ENCODE assay signal across 38 mouse cellular contexts in the genomic region with DNA sequence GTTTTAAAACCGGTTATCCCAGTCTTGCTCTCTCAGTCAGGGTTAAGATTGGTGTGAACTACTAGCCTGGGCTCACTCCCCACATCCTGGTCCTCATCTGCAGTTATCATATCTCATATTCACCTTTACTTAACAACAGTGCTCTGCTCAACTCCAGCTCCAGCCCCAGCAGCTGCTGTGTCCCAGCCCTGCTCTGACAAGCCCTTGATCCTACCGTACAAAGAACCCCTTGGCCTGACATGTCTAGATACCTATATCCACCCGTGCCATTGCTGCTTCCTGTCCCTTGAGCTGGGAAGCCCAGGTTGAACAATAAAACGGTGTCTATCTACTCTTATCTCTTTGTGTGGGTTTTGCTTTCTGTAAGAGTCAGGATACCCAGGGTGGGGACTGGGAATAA. TPM values are rescaled to one million over a fixed set of nuclear protein-coding genes. Genes with fewer than 3 reads are reported as not detected.
"Had no signal": no experiment of that assay in that cellular context is flagged by ENCODE, and none has a peak within 500 bp of the region (broad histone marks: within the 10 kb centered on the region; RNA-seq: fewer than 3 reads in every experiment).

No protein-coding gene starts in this region.

- H3K36me3 ChIP-seq: heart, embryonic 13.5 days; heart, embryonic 15.5 days; hindbrain, embryonic 10.5 days; hindbrain, embryonic 12.5 days; limb, embryonic 13.5 days; limb, embryonic 15.5 days; liver, embryonic 13.5 days had no signal

- H3K4me3 ChIP-seq: heart, adult 2 months; heart, embryonic 13.5 days; heart, embryonic 15.5 days; hindbrain, embryonic 10.5 days; hindbrain, embryonic 12.5 days; layer of hippocampus, adult 2 months; limb, embryonic 13.5 days; limb, embryonic 15.5 days; liver, embryonic 13.5 days had no signal

- ATAC-seq: forebrain, embryonic 16.5 days; hindbrain, embryonic 16.5 days; inflammation-experienced regulatory T-cells, adult 6 months had no signal

- H3K4me1 ChIP-seq: heart, embryonic 13.5 days; heart, embryonic 15.5 days; hindbrain, embryonic 10.5 days; hindbrain, embryonic 12.5 days; limb, embryonic 13.5 days; limb, embryonic 15.5 days; liver, embryonic 13.5 days had no signal

- H3K27me3 ChIP-seq: heart, embryonic 13.5 days; heart, embryonic 15.5 days; hindbrain, embryonic 12.5 days; limb, embryonic 13.5 days; limb, embryonic 15.5 days; liver, embryonic 13.5 days had no signal

- H3K9me3 ChIP-seq: heart, embryonic 13.5 days; heart, embryonic 15.5 days; hindbrain, embryonic 12.5 days; limb, embryonic 13.5 days; limb, embryonic 15.5 days; liver, embryonic 13.5 days had no signal

- H3K4me2 ChIP-seq: heart, embryonic 11.5 days; heart, embryonic 13.5 days; heart, embryonic 15.5 days; hindbrain, embryonic 12.5 days; hindbrain, embryonic 14.5 days; limb, embryonic 13.5 days; limb, embryonic 15.5 days; liver, embryonic 13.5 days had no signal

- H3K9ac ChIP-seq: heart, embryonic 13.5 days; heart, embryonic 15.5 days; hindbrain, embryonic 12.5 days; hindbrain, embryonic 14.5 days; limb, embryonic 13.5 days; limb, embryonic 15.5 days; liver, embryonic 13.5 days had no signal

- H3K27ac ChIP-seq: heart, adult 2 months; heart, embryonic 13.5 days; heart, embryonic 15.5 days; hindbrain, embryonic 10.5 days; hindbrain, embryonic 12.5 days; hindbrain, embryonic 14.5 days; layer of hippocampus, adult 2 months; limb, embryonic 13.5 days; limb, embryonic 15.5 days; liver, embryonic 13.5 days had no signal

- DNase-seq: gastrocnemius, postnatal 14 days; gastrocnemius, postnatal 36 days; heart, adult 11 months; heart, adult 2 months; heart, postnatal 4 days; kidney, adult 18-20 months; kidney, adult 8-10 months; kidney, postnatal 10 days; kidney, postnatal 4 days; left cerebral cortex, postnatal 4 days; liver, embryonic 13.5 days had no signal

RNA-seq across cellular contexts. Expression of gene Lim2, which starts 2.0 kb away (rescaled TPM):
- total RNA-seq: gastrocnemius, adult 18-20 months; gastrocnemius, adult 8-10 months; gastrocnemius, postnatal 14 days; gastrocnemius, postnatal 36 days; heart, adult 2 months; heart, postnatal 25 days; heart, postnatal 4 days; layer of hippocampus, adult 2 months; layer of hippocampus, postnatal 10 days; layer of hippocampus, postnatal 25 days; left cerebral cortex, adult 18-20 months; left cerebral cortex, adult 8-10 months; left cerebral cortex, postnatal 10 days; left cerebral cortex, postnatal 25 days; left cerebral cortex, postnatal 4 days; liver, adult 2 months had no signal
- polyA plus RNA-seq: forebrain, embryonic 16.5 days; frontal cortex, adult 2 months; heart, adult 2 months; heart, embryonic 11.5 days; heart, embryonic 13.5 days; heart, embryonic 15.5 days; heart, postnatal 0 days; hindbrain, embryonic 10.5 days; hindbrain, embryonic 12.5 days; hindbrain, embryonic 14.5 days; hindbrain, embryonic 16.5 days; inflammation-experienced regulatory T-cells, adult 6 months; kidney, embryonic 14.5 days; kidney, embryonic 16.5 days; limb, embryonic 11.5 days; limb, embryonic 13.5 days; limb, embryonic 15.5 days; liver, adult 2 months; liver, embryonic 13.5 days had no signal

RNA-seq across cellular contexts. Expression of gene Nkg7, which starts 7.4 kb away (rescaled TPM):
- total RNA-seq: gastrocnemius, adult 18-20 months; gastrocnemius, adult 8-10 months; gastrocnemius, postnatal 14 days; gastrocnemius, postnatal 36 days; heart, adult 2 months; heart, postnatal 25 days; heart, postnatal 4 days; layer of hippocampus, adult 2 months; layer of hippocampus, postnatal 10 days; layer of hippocampus, postnatal 25 days; left cerebral cortex, adult 18-20 months; left cerebral cortex, adult 8-10 months; left cerebral cortex, postnatal 10 days; left cerebral cortex, postnatal 25 days; left cerebral cortex, postnatal 4 days had no signal
- polyA plus RNA-seq: forebrain, embryonic 16.5 days; heart, embryonic 11.5 days; hindbrain, embryonic 10.5 days; hindbrain, embryonic 12.5 days; hindbrain, embryonic 14.5 days; kidney, embryonic 14.5 days had no signal

RNA-seq across cellular contexts. Expression of gene Cldnd2, which starts 11.1 kb away (rescaled TPM):
- total RNA-seq: gastrocnemius, adult 18-20 months; gastrocnemius, adult 8-10 months; gastrocnemius, postnatal 14 days; gastrocnemius, postnatal 36 days; heart, adult 2 months; heart, postnatal 25 days; heart, postnatal 4 days; layer of hippocampus, adult 2 months; layer of hippocampus, postnatal 10 days; layer of hippocampus, postnatal 25 days; left cerebral cortex, adult 18-20 months; left cerebral cortex, adult 8-10 months; left cerebral cortex, postnatal 10 days; left cerebral cortex, postnatal 25 days; left cerebral cortex, postnatal 4 days; liver, adult 2 months had no signal
- polyA plus RNA-seq: forebrain, embryonic 16.5 days; frontal cortex, adult 2 months; heart, adult 2 months; heart, embryonic 11.5 days; heart, embryonic 13.5 days; heart, embryonic 15.5 days; heart, postnatal 0 days; hindbrain, embryonic 10.5 days; hindbrain, embryonic 12.5 days; hindbrain, embryonic 14.5 days; hindbrain, embryonic 16.5 days; kidney, embryonic 14.5 days; kidney, embryonic 16.5 days; limb, embryonic 11.5 days; limb, embryonic 13.5 days; limb, embryonic 15.5 days; liver, embryonic 13.5 days had no signal

RNA-seq across cellular contexts. Expression of gene Gm45233, which starts 14.4 kb away (rescaled TPM):
- total RNA-seq: liver, adult 2 months had no signal
- polyA plus RNA-seq: heart, embryonic 11.5 days; hindbrain, embryonic 16.5 days; inflammation-experienced regulatory T-cells, adult 6 months; kidney, embryonic 16.5 days; limb, embryonic 13.5 days; liver, embryonic 13.5 days had no signal
